Mouse (Mus musculus) spleen, adult 2 months (tissue): ENCODE results near the gene Sspn.

ENCODE experiments used
- CTCF ChIP-seq: fragments of 200-500 bp; IDR thresholded peaks from 2 replicates; pipeline ENCODE4 v1.5.1; 2011; ENCODE audit warnings: mild to moderate bottlenecking, inconsistent platforms; ENCODE audit not compliant: insufficient read depth, insufficient read length, insufficient replicate concordance; ENCODE audit errors: extremely low read depth
- POLR2A ChIP-seq: fragments of 200-500 bp; IDR thresholded peaks from 2 replicates; pipeline ENCODE4 v1.6.1; 2011; ENCODE audit warnings: low read depth, low read length, inconsistent platforms

- no peak for TF ChIP-seq CTCF
- no peak for TF ChIP-seq POLR2A
Observed at GRCm38 (mm10) chr6:145972107-145972506, 40.7 kb downstream of the Sspn start.
